ENCODE assay signal across 8 mouse cellular contexts in genomic region chr6:113443091-113443490, GRCm38 (mm10). TPM values are rescaled to one million over a fixed set of nuclear protein-coding genes. Genes with fewer than 3 reads are reported as not detected.
DNase-seq lines count a peak whose midpoint lies in the region; ATAC-seq and TF ChIP-seq lines count a peak whose summit lies in the region.

No protein-coding gene starts in this region.

- WGBS in heart, adult 2 months, result 43% methylated on average over 12 of the region's 12 CpGs
- WGBS in embryonic facial prominence, embryonic 10.5 days, result 49% methylated on average over 12 of the region's 12 CpGs
- 47% methylated on average over 12 of the region's 12 CpGs for WGBS in limb, embryonic 12.5 days
- 41% methylated on average over 12 of the region's 12 CpGs for WGBS in small intestine, adult 2 months

- 0 out of 2 replicates have a peak, but pooled peaks cover 2% of the 10 kb centered on the region for H3K36me3 ChIP-seq in heart, adult 2 months (ENCODE audit: control insufficient read depth, insufficient read depth, low read length)
- peaks cover 29% of the 10 kb centered on the region for H3K36me3 ChIP-seq in C2C12 (ENCODE audit: control insufficient read depth, insufficient read depth)
- peaks cover 33% of the 10 kb centered on the region for H3K36me3 ChIP-seq in embryonic facial prominence, embryonic 10.5 days (replicated peaks)
- H3K36me3 ChIP-seq in limb, embryonic 12.5 days, result peaks cover 29% of the 10 kb centered on the region
- peaks cover 10% of the 10 kb centered on the region for H3K36me3 ChIP-seq in small intestine, adult 2 months (ENCODE audit: control insufficient read depth, insufficient read depth, low read length)

- H3K4me1 ChIP-seq in heart, adult 2 months (ENCODE audit: control insufficient read depth, insufficient read depth, low read length), result peaks cover 2% of the 10 kb centered on the region
- peaks cover 13% of the 10 kb centered on the region for H3K4me1 ChIP-seq in embryonic facial prominence, embryonic 10.5 days
- peaks cover 12% of the 10 kb centered on the region for H3K4me1 ChIP-seq in limb, embryonic 12.5 days (replicated peaks)
- peaks cover 13% of the 10 kb centered on the region; the same call in 1 of the 2 replicates for H3K4me1 ChIP-seq in small intestine, adult 2 months (ENCODE audit: control insufficient read depth, insufficient read depth, insufficient read length, low read length)

- intact Hi-C loops in heart, adult 2 months (cut with DNase I), result loop anchor here (5.0 kb wide), 1 partner anchor 39 kb away; the partner anchor contains the start of gene Creld1
- intact Hi-C loops in heart, postnatal 14 days (cut with DNase I), result loop anchor here (2.0 kb wide), 1 partner anchor 24 kb away; no protein-coding TSS in a partner anchor

- H3K9ac ChIP-seq in heart, adult 2 months (ENCODE audit: low read depth, low read length), result peak overlapping the region; percentile 77
- H3K9ac ChIP-seq in limb, embryonic 12.5 days (replicated peaks), result peak overlapping the region; percentile 94

- no peaks in the 10 kb centered on the region for H3K9me3 ChIP-seq in embryonic facial prominence, embryonic 10.5 days
- H3K9me3 ChIP-seq in limb, embryonic 12.5 days, result no peaks in the 10 kb centered on the region

- no peaks in the 10 kb centered on the region; the same call in 1 of the 2 replicates for H3K79me2 ChIP-seq in heart, adult 2 months (replicated peaks; ENCODE audit: control insufficient read depth, insufficient read depth, low read length)
- peaks cover 42% of the 10 kb centered on the region for H3K79me2 ChIP-seq in C2C12 (ENCODE audit: control insufficient read depth, insufficient read depth)

- no peaks in the 10 kb centered on the region for H3K27me3 ChIP-seq in heart, adult 2 months (ENCODE audit: control insufficient read depth, insufficient read depth, low read length)
- H3K27me3 ChIP-seq in C2C12 (ENCODE audit: control insufficient read depth, insufficient read depth, insufficient read length), result no peaks in the 10 kb centered on the region
- no peaks in the 10 kb centered on the region for H3K27me3 ChIP-seq in embryonic facial prominence, embryonic 10.5 days (replicated peaks; ENCODE audit: low read depth, poor library complexity, severe bottlenecking)
- no peaks in the 10 kb centered on the region for H3K27me3 ChIP-seq in limb, embryonic 12.5 days
- H3K27me3 ChIP-seq in small intestine, adult 2 months (ENCODE audit: control insufficient read depth, insufficient read depth, low read length), result no peaks in the 10 kb centered on the region

- peaks cover 18% of the 10 kb centered on the region for H3K79me3 ChIP-seq in C2C12 (ENCODE audit: low read depth)

- DNase-seq in heart, adult 2 months, result no peak
- no peak for DNase-seq in heart, postnatal 14 days
- peak; percentile 14 for DNase-seq in embryonic facial prominence, embryonic 10.5 days (ENCODE audit: low spot score)
- DNase-seq in urinary bladder, postnatal 4 days (ENCODE audit: low spot score in 2 of 2), result no peak
- DNase-seq in layer of hippocampus, postnatal 10 days (ENCODE audit: low spot score in 2 of 2), result no peak

- H3K4me3 ChIP-seq in heart, adult 2 months, result peak overlapping the region; percentile 88
- peak overlapping the region; percentile 90 for H3K4me3 ChIP-seq in C2C12 (ENCODE audit: insufficient read depth, poor library complexity, severe bottlenecking)
- peak overlapping the region; percentile 98 for H3K4me3 ChIP-seq in embryonic facial prominence, embryonic 10.5 days
- peak overlapping the region; percentile 96 for H3K4me3 ChIP-seq in limb, embryonic 12.5 days (replicated peaks)
- H3K4me3 ChIP-seq in small intestine, adult 2 months (ENCODE audit: low read depth, low read length), result peak overlapping the region; percentile 90

- H3K4me2 ChIP-seq in limb, embryonic 12.5 days, result peak overlapping the region; percentile 82

- TF ChIP-seq POLR2A in heart, adult 2 months (IDR thresholded peaks at IDR 0.05; ENCODE audit: insufficient read depth, low read depth, low read length), result no peak
- TF ChIP-seq POLR2A in small intestine, adult 2 months (IDR thresholded peaks at IDR 0.05; ENCODE audit: low read depth, low read length), result no peak

- peak overlapping the region; percentile 90 for H3ac ChIP-seq in C2C12 (ENCODE audit: control insufficient read depth, insufficient read length, low read depth)

- H3K27ac ChIP-seq in heart, adult 2 months, result peak overlapping the region; percentile 82
- peak overlapping the region; percentile 92 for H3K27ac ChIP-seq in embryonic facial prominence, embryonic 10.5 days (replicated peaks)
- H3K27ac ChIP-seq in limb, embryonic 12.5 days, result no peak overlapping the region
- no peak overlapping the region for H3K27ac ChIP-seq in small intestine, adult 2 months (ENCODE audit: insufficient read depth, low read depth, low read length)

- TF ChIP-seq CTCF in heart, adult 2 months (IDR thresholded peaks at IDR 0.05), result peak; percentile 32
- TF ChIP-seq CTCF in C2C12 (IDR thresholded peaks at IDR 0.05; ENCODE audit: control insufficient read depth, insufficient read depth, insufficient read length), result no peak
- no peak; the same call in 1 of the 2 replicates for TF ChIP-seq CTCF in small intestine, adult 2 months (IDR thresholded peaks at IDR 0.05; ENCODE audit: extremely low read depth, insufficient read length, insufficient replicate concordance, low read depth, low read length)

- no peak for ATAC-seq in limb, embryonic 12.5 days (ENCODE audit: insufficient number of reproducible peaks, insufficient read depth, low FRiP score, low TSS enrichment, low read depth)

- no peak for TF ChIP-seq EP300 in heart, adult 2 months (IDR thresholded peaks at IDR 0.05; ENCODE audit: insufficient read depth, low read depth, low read length)

TF ChIP-seq in C2C12, 6 proteins besides CTCF, POLR2A, EP300 and RAD21:
- TF ChIP-seq MYOD1 (IDR thresholded peaks at IDR 0.05; ENCODE audit: control insufficient read depth, insufficient read length, low read depth) (no peak), FOSL1 (IDR thresholded peaks at IDR 0.05; ENCODE audit: insufficient read depth, low read length, poor library complexity, severe bottlenecking) (no peak), USF1 (IDR thresholded peaks at IDR 0.05; ENCODE audit: low read depth) (no peak), MAX (IDR thresholded peaks at IDR 0.05) (no peak), MYOG (IDR thresholded peaks at IDR 0.05; ENCODE audit: control insufficient read depth, extremely low read depth, insufficient read length) (no peak)

RNA-seq across cellular contexts. Expression of gene Jagn1, which starts 0.7 kb away (rescaled TPM):
- 10 to 100 TPM; 21.1 to 22.5 TPM for total RNA-seq in heart, adult 2 months (2021)
- polyA plus RNA-seq in heart, adult 2 months (2012; rRNA removed), result 43.3 and 57.2 TPM in 2 replicates
- total RNA-seq in heart, postnatal 14 days (2021), result 10 to 100 TPM; 24.0 to 24.5 TPM
- 76.4 TPM for polyA plus RNA-seq in C2C12 (2012; fragmentation: generic; extraction: Trizol)
- polyA plus RNA-seq in embryonic facial prominence, embryonic 10.5 days (2016; fragmentation: Nextera tagmentation; extraction: Ambion mirVana), result 87.2 and 88.8 TPM in 2 replicates
- 75.2 and 77.0 TPM in 2 replicates for polyA plus RNA-seq in limb, embryonic 12.5 days (2016; fragmentation: Nextera tagmentation; extraction: Ambion mirVana)
- polyA plus RNA-seq in small intestine, adult 2 months (2012; rRNA removed), result 36.9 and 39.4 TPM in 2 replicates
- 10 to 100 TPM; 42.9 to 44.1 TPM for total RNA-seq in layer of hippocampus, postnatal 10 days (2021)

RNA-seq across cellular contexts. Expression of gene Cidec, which starts 7.5 kb away (rescaled TPM):
- 10 to 100 TPM in 1 of 2 experiments, 1 to 10 TPM in 1; 7.8 to 10.6 TPM for total RNA-seq in heart, adult 2 months (2021)
- 36.8 and 77.7 TPM in 2 replicates for polyA plus RNA-seq in heart, adult 2 months (2012; rRNA removed)
- total RNA-seq in heart, postnatal 14 days (2021), result 10 to 100 TPM in 1 of 2 experiments, 1 to 10 TPM in 1; 4.4 to 17.1 TPM
- not detected for polyA plus RNA-seq in C2C12 (2012; fragmentation: generic; extraction: Trizol)
- not detected in 2 replicates for polyA plus RNA-seq in embryonic facial prominence, embryonic 10.5 days (2016; fragmentation: Nextera tagmentation; extraction: Ambion mirVana)
- not detected in 2 replicates for polyA plus RNA-seq in limb, embryonic 12.5 days (2016; fragmentation: Nextera tagmentation; extraction: Ambion mirVana)
- 156 and 346 TPM in 2 replicates for polyA plus RNA-seq in small intestine, adult 2 months (2012; rRNA removed)
- not detected for total RNA-seq in layer of hippocampus, postnatal 10 days (2021)

RNA-seq across cellular contexts. Expression of gene Il17re, which starts 15.2 kb away (rescaled TPM):
- total RNA-seq in heart, adult 2 months (2021), result 1 to 10 TPM in 1 of 2 experiments, under 1 TPM in 1; 0.55 to 1.1 TPM
- polyA plus RNA-seq in heart, adult 2 months (2012; rRNA removed), result 1.2 and 1.9 TPM in 2 replicates
- 1 to 10 TPM; 1.2 to 1.5 TPM for total RNA-seq in heart, postnatal 14 days (2021)
- polyA plus RNA-seq in C2C12 (2012; fragmentation: generic; extraction: Trizol), result not detected
- 3.7 and 4.0 TPM in 2 replicates for polyA plus RNA-seq in embryonic facial prominence, embryonic 10.5 days (2016; fragmentation: Nextera tagmentation; extraction: Ambion mirVana)
- 3.4 and 3.7 TPM in 2 replicates for polyA plus RNA-seq in limb, embryonic 12.5 days (2016; fragmentation: Nextera tagmentation; extraction: Ambion mirVana)
- 6.8 and 11.4 TPM in 2 replicates for polyA plus RNA-seq in small intestine, adult 2 months (2012; rRNA removed)
- under 1 TPM; 0.55 to 0.60 TPM for total RNA-seq in layer of hippocampus, postnatal 10 days (2021)

RNA-seq across cellular contexts. Expression of gene Rpusd3, which starts 24.0 kb away (rescaled TPM):
- total RNA-seq in heart, adult 2 months (2021), result 10 to 100 TPM in 1 of 2 experiments, 1 to 10 TPM in 1; 8.3 to 10.3 TPM
- polyA plus RNA-seq in heart, adult 2 months (2012; rRNA removed), result 30.4 and 39.0 TPM in 2 replicates
- total RNA-seq in heart, postnatal 14 days (2021), result 10 to 100 TPM in 1 of 2 experiments, 1 to 10 TPM in 1; 10.0 to 12.2 TPM
- polyA plus RNA-seq in C2C12 (2012; fragmentation: generic; extraction: Trizol), result 8.8 TPM
- 34.6 and 34.8 TPM in 2 replicates for polyA plus RNA-seq in embryonic facial prominence, embryonic 10.5 days (2016; fragmentation: Nextera tagmentation; extraction: Ambion mirVana)
- polyA plus RNA-seq in limb, embryonic 12.5 days (2016; fragmentation: Nextera tagmentation; extraction: Ambion mirVana), result 28.0 and 30.9 TPM in 2 replicates
- polyA plus RNA-seq in small intestine, adult 2 months (2012; rRNA removed), result 25.8 and 71.6 TPM in 2 replicates
- 10 to 100 TPM; 21.3 to 26.9 TPM for total RNA-seq in layer of hippocampus, postnatal 10 days (2021)

RNA-seq across cellular contexts. Expression of gene Il17rc, which starts 28.1 kb away (rescaled TPM):
- total RNA-seq in heart, adult 2 months (2021), result 1 to 10 TPM; 6.5 to 7.5 TPM
- polyA plus RNA-seq in heart, adult 2 months (2012; rRNA removed), result 12.1 and 13.6 TPM in 2 replicates
- 1 to 10 TPM; 8.7 to 8.9 TPM for total RNA-seq in heart, postnatal 14 days (2021)
- polyA plus RNA-seq in C2C12 (2012; fragmentation: generic; extraction: Trizol), result 36.2 TPM
- 2.4 and 2.5 TPM in 2 replicates for polyA plus RNA-seq in embryonic facial prominence, embryonic 10.5 days (2016; fragmentation: Nextera tagmentation; extraction: Ambion mirVana)
- 4.2 and 5.1 TPM in 2 replicates for polyA plus RNA-seq in limb, embryonic 12.5 days (2016; fragmentation: Nextera tagmentation; extraction: Ambion mirVana)
- 189 and 786 TPM in 2 replicates for polyA plus RNA-seq in small intestine, adult 2 months (2012; rRNA removed)
- 1 to 10 TPM; 4.8 to 5.6 TPM for total RNA-seq in layer of hippocampus, postnatal 10 days (2021)

Comparison
In these comparisons a context has a peak if more than half of its experiments do, and no peak if none do; other contexts are left out.
1. H3K27ac ChIP-seq: peak in heart, adult 2 months (single experiment) and embryonic facial prominence, embryonic 10.5 days (single experiment); none in limb, embryonic 12.5 days (single experiment) and small intestine, adult 2 months (single experiment).
2. RNA of gene Cidec, which starts 7.5 kb away (polyA plus RNA-seq): 156 to 346 TPM in small intestine, adult 2 months and 36.8 to 77.7 TPM in heart, adult 2 months; not detected in C2C12 (single experiment), not detected in embryonic facial prominence, embryonic 10.5 days and not detected in limb, embryonic 12.5 days; every median in the first group is over 10 times any median in the second.
3. Peak in every context shown above with its lines, with median percentiles within 50 percentile points of each other: H3K4me3 ChIP-seq.